ENCODE assay signal across 8 mouse cellular contexts in genomic region chr1:58651571-58652456, GRCm38 (mm10). TPM values are rescaled to one million over a fixed set of nuclear protein-coding genes. Genes with fewer than 3 reads are reported as not detected.
A peak's percentile ranks its signal among the peaks of the same experiment; 100 is the strongest.
DNase-seq lines count a peak whose midpoint lies in the region; ATAC-seq and TF ChIP-seq lines count a peak whose summit lies in the region.
"Not testable (repeated sequence)": the region's sequence is repeated elsewhere in the genome, so short reads cannot be mapped to it uniquely, and the experiment has no call there.

No protein-coding gene starts in this region.

- peak; percentile 34 to 41 for DNase-seq in B cell, adult 2 months
- DNase-seq in forebrain, embryonic 10.5 days (ENCODE audit: extremely low spot score, low spot score); liver, embryonic 11.5 days (ENCODE audit: low spot score); spleen, adult 2 months (ENCODE audit: low read depth in 1 of 2, low spot score in 2 of 2): not testable (repeated sequence)

- not testable (repeated sequence) for ATAC-seq in heart, embryonic 15.5 days (replicated peaks; ENCODE audit: insufficient number of reproducible peaks, insufficient read depth, low FRiP score, low read depth); liver, embryonic 11.5 days (replicated peaks; ENCODE audit: low FRiP score); midbrain, embryonic 12.5 days (ENCODE audit: low FRiP score, low read depth)
- ATAC-seq in intestine, postnatal 0 days = peak; percentile 53; the same call in 1 of the 2 replicates

- WGBS in bone marrow, adult 2 months = 64% methylated on average over 17 of the region's 17 CpGs
- WGBS in forebrain, embryonic 10.5 days = 88% methylated on average over 17 of the region's 17 CpGs
- WGBS in heart, embryonic 15.5 days = 76% methylated on average over 17 of the region's 17 CpGs
- WGBS in intestine, postnatal 0 days = 81% methylated on average over 17 of the region's 17 CpGs
- 74% methylated on average over 17 of the region's 17 CpGs for WGBS in liver, embryonic 11.5 days
- 88% methylated on average over 17 of the region's 17 CpGs for WGBS in midbrain, embryonic 12.5 days
- 52% methylated on average over 17 of the region's 17 CpGs for WGBS in spleen, adult 2 months

- H3K4me1 ChIP-seq in bone marrow, adult 2 months (ENCODE audit: control insufficient read depth, insufficient read depth, low read length); forebrain, embryonic 10.5 days; heart, embryonic 15.5 days (replicated peaks); intestine, postnatal 0 days (replicated peaks; ENCODE audit: control insufficient read depth, insufficient read depth, low read length); liver, embryonic 11.5 days (replicated peaks; ENCODE audit: control insufficient read depth, insufficient read depth, low read length); midbrain, embryonic 12.5 days; spleen, adult 2 months (ENCODE audit: control insufficient read depth, insufficient read depth, insufficient read length): not testable (repeated sequence)

- not testable (repeated sequence) for H3K27ac ChIP-seq in bone marrow, adult 2 months (ENCODE audit: control insufficient read depth, insufficient read depth, low read depth, low read length, poor library complexity); heart, embryonic 15.5 days; intestine, postnatal 0 days (ENCODE audit: low read depth, low read length); liver, embryonic 11.5 days (ENCODE audit: low read depth, low read length); midbrain, embryonic 12.5 days (replicated peaks)
- H3K27ac ChIP-seq in forebrain, embryonic 10.5 days = peak overlapping the region; percentile 85; the same call in 1 of the 2 replicates
- H3K27ac ChIP-seq in spleen, adult 2 months (ENCODE audit: insufficient read depth, low read length) = peak overlapping the region; percentile 99

- not testable (repeated sequence) for H3K9ac ChIP-seq in heart, embryonic 15.5 days; intestine, postnatal 0 days (ENCODE audit: low read depth, low read length); liver, embryonic 11.5 days (ENCODE audit: low read depth, low read length); midbrain, embryonic 12.5 days (replicated peaks)

- H3K4me3 ChIP-seq in bone marrow, adult 2 months (replicated peaks; ENCODE audit: control insufficient read depth, low read depth, low read length) = peak overlapping the region; percentile 67
- H3K4me3 ChIP-seq in forebrain, embryonic 10.5 days = peak overlapping the region; percentile 63; the same call in 1 of the 2 replicates
- H3K4me3 ChIP-seq in heart, embryonic 15.5 days = peak overlapping the region; percentile 85
- peak overlapping the region; percentile 69 for H3K4me3 ChIP-seq in intestine, postnatal 0 days (ENCODE audit: low read depth, low read length)
- peak overlapping the region; percentile 59 for H3K4me3 ChIP-seq in liver, embryonic 11.5 days (ENCODE audit: low read depth, low read length)
- peak overlapping the region; percentile 54 for H3K4me3 ChIP-seq in midbrain, embryonic 12.5 days
- H3K4me3 ChIP-seq in spleen, adult 2 months (ENCODE audit: extremely low read depth, insufficient read depth, insufficient read length) = peak overlapping the region; percentile 99

- H3K4me2 ChIP-seq in heart, embryonic 15.5 days = peak overlapping the region; percentile 67
- H3K4me2 ChIP-seq in intestine, postnatal 0 days (replicated peaks; ENCODE audit: low read depth) = peak overlapping the region; percentile 77
- H3K4me2 ChIP-seq in liver, embryonic 11.5 days = peak overlapping the region; percentile 75
- peak overlapping the region; percentile 84 for H3K4me2 ChIP-seq in midbrain, embryonic 12.5 days (replicated peaks)

- not testable (repeated sequence) for H3K36me3 ChIP-seq in forebrain, embryonic 10.5 days (replicated peaks); heart, embryonic 15.5 days; intestine, postnatal 0 days (ENCODE audit: control insufficient read depth, insufficient read depth); liver, embryonic 11.5 days (ENCODE audit: control insufficient read depth, insufficient read depth, low read length); midbrain, embryonic 12.5 days; spleen, adult 2 months (ENCODE audit: control insufficient read depth, insufficient read depth, low read length)

- not testable (repeated sequence) for TF ChIP-seq CTCF in bone marrow, adult 2 months (IDR thresholded peaks at IDR 0.05; ENCODE audit: control insufficient read depth, insufficient read depth, low read length); intestine, postnatal 0 days (IDR thresholded peaks at IDR 0.05; ENCODE audit: low read depth); spleen, adult 2 months (IDR thresholded peaks at IDR 0.05; ENCODE audit: extremely low read depth, insufficient read depth, insufficient read length, insufficient replicate concordance)

- not testable (repeated sequence) for TF ChIP-seq POLR2A in bone marrow, adult 2 months (IDR thresholded peaks at IDR 0.05; ENCODE audit: borderline replicate concordance, control insufficient read depth, low read depth, low read length); spleen, adult 2 months (IDR thresholded peaks at IDR 0.05; ENCODE audit: low read depth, low read length)

- H3K27me3 ChIP-seq in forebrain, embryonic 10.5 days (ENCODE audit: poor library complexity, severe bottlenecking) = peaks cover 11% of the 10 kb centered on the region; the same call in 1 of the 2 replicates
- not testable (repeated sequence) for H3K27me3 ChIP-seq in heart, embryonic 15.5 days; intestine, postnatal 0 days (replicated peaks; ENCODE audit: control insufficient read depth, insufficient read depth, low read length); liver, embryonic 11.5 days (replicated peaks; ENCODE audit: control insufficient read depth, insufficient read depth, low read length); midbrain, embryonic 12.5 days; spleen, adult 2 months (ENCODE audit: control insufficient read depth, insufficient read depth, low read length)

- H3K9me3 ChIP-seq in forebrain, embryonic 10.5 days; heart, embryonic 15.5 days (replicated peaks); intestine, postnatal 0 days (ENCODE audit: control insufficient read depth); liver, embryonic 11.5 days (ENCODE audit: control insufficient read depth, low read length); midbrain, embryonic 12.5 days: not testable (repeated sequence)

RNA-seq across cellular contexts. Expression of gene Als2cr12, which starts 44.0 kb away (rescaled TPM):
- polyA plus RNA-seq in bone marrow, adult 2 months (2011; ENCODE audit: insufficient read depth, insufficient read length, low replicate concordance, missing spikeins) = not detected in 2 replicates
- not detected in 2 replicates for polyA plus RNA-seq in forebrain, embryonic 10.5 days (2016; fragmentation: Nextera tagmentation; extraction: Ambion mirVana)
- not detected in 2 replicates for polyA plus RNA-seq in heart, embryonic 15.5 days (2015; fragmentation: Nextera tagmentation; extraction: Ambion mirVana)
- polyA plus RNA-seq in intestine, postnatal 0 days (2015; fragmentation: Nextera tagmentation; extraction: Ambion mirVana) = 10.6 and 13.9 TPM in 2 replicates
- polyA plus RNA-seq in liver, embryonic 11.5 days (2014; fragmentation: Nextera tagmentation; extraction: Ambion mirVana) = not detected in 2 replicates
- polyA plus RNA-seq in midbrain, embryonic 12.5 days (2016; fragmentation: Nextera tagmentation; extraction: Ambion mirVana) = not detected in 2 replicates
- polyA plus RNA-seq in spleen, adult 2 months (2012; rRNA removed) = 0.15 TPM in 1 of 2 replicates, not detected in the other

RNA-seq across cellular contexts. Expression of gene Cflar, which starts 59.5 kb away (rescaled TPM):
- 32.3 and 72.0 TPM in 2 replicates for polyA plus RNA-seq in bone marrow, adult 2 months (2011; ENCODE audit: insufficient read depth, insufficient read length, low replicate concordance, missing spikeins)
- polyA plus RNA-seq in forebrain, embryonic 10.5 days (2016; fragmentation: Nextera tagmentation; extraction: Ambion mirVana) = 26.3 and 30.7 TPM in 2 replicates
- 37.0 and 37.7 TPM in 2 replicates for polyA plus RNA-seq in heart, embryonic 15.5 days (2015; fragmentation: Nextera tagmentation; extraction: Ambion mirVana)
- 28.9 and 33.7 TPM in 2 replicates for polyA plus RNA-seq in intestine, postnatal 0 days (2015; fragmentation: Nextera tagmentation; extraction: Ambion mirVana)
- 18.6 and 20.4 TPM in 2 replicates for polyA plus RNA-seq in liver, embryonic 11.5 days (2014; fragmentation: Nextera tagmentation; extraction: Ambion mirVana)
- 26.4 and 26.6 TPM in 2 replicates for polyA plus RNA-seq in midbrain, embryonic 12.5 days (2016; fragmentation: Nextera tagmentation; extraction: Ambion mirVana)
- 28.2 and 33.2 TPM in 2 replicates for polyA plus RNA-seq in spleen, adult 2 months (2012; rRNA removed)

Comparison
In these comparisons a context has a peak if more than half of its experiments do, and no peak if none do; other contexts are left out.
1. RNA of gene Als2cr12, which starts 44.0 kb away (polyA plus RNA-seq): 10.6 to 13.9 TPM in intestine, postnatal 0 days; 0.15 TPM in spleen, adult 2 months, not detected in midbrain, embryonic 12.5 days, not detected in liver, embryonic 11.5 days, not detected in bone marrow, adult 2 months, not detected in forebrain, embryonic 10.5 days and not detected in heart, embryonic 15.5 days; every median in the first group is over 10 times any median in the second.
2. Peak in every context shown above with its lines, with median percentiles within 50 percentile points of each other: H3K4me3 ChIP-seq and H3K4me2 ChIP-seq.